Mouse (Mus musculus) cerebellum, adult 18-20 months (tissue): ENCODE results near the gene Ammecr1.

Source experiments
- DNase-seq, 2 experiments: peaks; one replicate each; pipeline ENCODE4 v3.0.0; 2021

Gene Ammecr1

DNA sequence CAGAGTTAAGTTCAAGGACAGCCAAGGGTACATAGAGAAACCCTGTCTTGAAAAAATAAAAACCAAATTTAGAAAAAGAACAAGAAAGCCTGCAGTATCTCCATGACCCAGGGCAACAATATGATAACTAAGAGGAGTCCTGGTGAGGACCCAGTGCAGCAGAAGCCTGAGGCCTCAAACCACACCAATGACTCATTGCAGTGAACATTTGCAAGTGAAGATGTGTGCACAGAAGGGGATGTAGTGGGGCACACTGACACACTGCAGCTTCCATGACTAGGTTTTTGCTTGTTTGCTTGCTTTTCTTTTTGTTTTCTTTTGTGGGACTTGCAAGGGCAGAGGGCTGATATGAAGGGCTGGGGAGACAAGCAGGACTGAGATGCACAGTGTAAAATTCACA, 52.3 kb downstream of the Ammecr1 start:
- no peak for DNase-seq

DNA sequence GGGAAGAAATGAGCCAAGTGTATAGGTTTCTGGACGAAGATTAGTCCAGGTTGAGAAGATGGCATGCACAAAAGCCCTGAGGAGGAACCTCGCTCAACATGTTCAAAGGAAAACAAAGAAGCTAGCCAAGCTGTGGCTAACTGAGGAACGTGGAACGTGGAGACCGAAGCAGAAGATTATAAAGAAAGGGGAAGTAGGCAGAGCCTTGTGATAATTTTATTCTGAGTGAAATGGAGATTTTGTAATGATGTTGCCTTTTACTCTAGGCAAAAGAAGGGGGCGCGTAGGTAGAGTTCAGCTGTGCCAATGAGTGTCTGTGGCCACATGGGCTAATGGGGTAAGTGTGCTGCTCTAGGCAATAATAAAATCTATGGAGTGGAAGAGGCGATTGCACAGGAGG, 62.7 kb downstream of the Ammecr1 start:
- no peak for DNase-seq

DNA sequence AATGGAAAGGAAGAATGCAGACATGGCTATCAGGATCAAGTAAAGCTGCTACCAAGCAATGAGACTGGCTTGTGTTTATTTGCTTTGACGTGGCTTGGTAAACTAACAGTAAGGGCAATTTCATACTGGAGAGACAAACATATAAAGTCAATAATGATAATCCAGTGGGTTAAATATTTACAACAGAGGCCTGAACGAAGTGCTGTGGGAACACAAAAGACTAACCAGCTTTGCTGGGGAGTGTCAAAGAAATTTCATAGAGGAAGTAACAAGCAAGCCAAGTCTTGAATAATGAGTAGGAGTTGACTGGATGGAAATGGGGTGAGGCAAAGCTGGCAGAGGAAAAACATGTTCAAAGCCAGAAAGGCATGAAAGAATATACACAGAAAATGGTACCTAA, 63.9 kb downstream of the Ammecr1 start:
- DNase-seq: no peak

DNA sequence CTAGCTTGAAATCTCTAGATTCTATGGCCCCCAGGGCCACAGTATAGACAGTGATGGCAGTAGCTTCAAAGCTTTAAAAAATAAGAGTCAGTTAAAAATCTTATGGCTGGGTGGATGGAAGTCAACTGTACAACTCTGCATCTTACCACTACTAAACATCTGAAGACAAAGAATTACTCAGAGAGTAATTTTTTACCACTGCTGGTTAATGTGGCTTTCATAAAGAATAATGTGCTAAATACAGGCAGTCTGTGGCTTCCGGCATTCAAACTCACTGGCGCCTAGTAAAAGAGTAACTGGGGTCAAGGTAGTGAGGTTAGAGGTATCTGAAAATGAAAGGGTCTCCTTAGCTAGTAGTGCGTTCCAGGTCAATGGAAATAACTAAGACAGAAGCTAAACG, 64.6 kb downstream of the Ammecr1 start:
- no peak for DNase-seq

DNA sequence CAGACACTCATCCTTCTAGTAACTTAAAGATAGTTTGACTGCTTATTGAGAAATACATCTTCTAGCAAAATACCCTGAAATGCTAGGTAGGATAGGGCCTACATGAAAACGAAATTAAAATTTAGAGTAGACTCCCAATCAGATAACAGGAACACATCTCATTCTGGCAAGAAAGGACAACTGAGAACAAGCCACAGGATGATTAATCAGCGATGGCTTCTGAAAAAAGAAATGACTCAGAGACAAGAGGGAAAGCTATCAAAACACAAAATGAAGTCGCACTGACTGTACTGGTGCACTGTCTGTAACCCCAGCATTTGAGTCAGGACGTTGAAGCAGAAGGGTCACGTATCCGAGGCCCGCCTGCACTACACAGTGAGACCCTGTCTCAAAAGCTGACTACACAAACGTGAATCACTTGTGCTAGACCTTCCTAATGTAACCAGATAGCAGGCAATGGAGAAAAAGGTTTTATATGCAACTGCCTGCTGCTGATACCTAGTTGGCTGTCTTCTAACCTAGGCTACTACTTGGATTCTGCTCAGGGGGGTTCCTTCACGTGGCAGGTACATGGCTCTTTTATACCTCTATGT, 68.1 kb downstream of the Ammecr1 start:
- DNase-seq: no peak

DNA sequence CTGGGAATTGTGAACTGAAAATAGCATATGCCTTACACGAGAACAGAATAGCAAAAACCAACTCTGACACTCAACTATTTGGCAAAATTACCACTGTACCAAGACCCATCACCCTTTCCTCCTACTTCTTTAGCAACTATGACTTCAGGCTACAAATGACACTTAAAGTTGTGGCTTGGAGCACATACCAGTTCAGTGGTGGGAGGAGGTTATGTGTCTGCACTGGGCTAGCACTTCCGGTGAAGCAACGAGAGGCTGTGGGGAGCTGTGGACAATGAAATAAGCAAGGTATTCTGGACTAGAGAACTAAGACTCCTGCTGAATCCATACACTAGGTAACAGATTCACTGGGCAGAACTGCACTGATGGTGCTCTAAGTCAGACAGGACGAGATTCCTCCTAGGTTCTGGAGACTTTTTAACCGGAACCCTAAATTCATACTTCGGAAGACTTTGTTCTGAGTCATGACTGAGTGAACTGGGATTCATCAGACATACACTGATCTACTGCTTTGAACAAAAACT, 69.0 kb downstream of the Ammecr1 start:
- no peak for DNase-seq

DNA sequence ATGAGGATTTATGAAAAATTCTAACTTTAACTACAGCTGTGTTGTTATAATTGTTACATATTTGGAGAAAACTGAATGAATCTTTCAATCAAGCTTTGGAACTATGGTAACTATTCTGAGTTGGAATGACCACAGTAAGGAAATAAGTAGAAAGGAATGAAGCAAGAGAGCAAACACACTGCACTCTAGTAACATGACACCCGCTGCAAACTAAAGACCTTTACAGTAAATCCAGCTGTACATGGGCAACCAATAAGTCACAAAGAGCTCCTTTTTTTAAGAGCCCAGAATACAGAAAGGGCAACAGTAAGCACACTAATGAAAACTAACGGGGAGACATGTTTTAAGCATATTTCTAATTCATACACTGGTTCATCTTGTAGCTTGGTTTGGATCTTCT, 71.2 kb downstream of the Ammecr1 start:
- DNase-seq: no peak

DNA sequence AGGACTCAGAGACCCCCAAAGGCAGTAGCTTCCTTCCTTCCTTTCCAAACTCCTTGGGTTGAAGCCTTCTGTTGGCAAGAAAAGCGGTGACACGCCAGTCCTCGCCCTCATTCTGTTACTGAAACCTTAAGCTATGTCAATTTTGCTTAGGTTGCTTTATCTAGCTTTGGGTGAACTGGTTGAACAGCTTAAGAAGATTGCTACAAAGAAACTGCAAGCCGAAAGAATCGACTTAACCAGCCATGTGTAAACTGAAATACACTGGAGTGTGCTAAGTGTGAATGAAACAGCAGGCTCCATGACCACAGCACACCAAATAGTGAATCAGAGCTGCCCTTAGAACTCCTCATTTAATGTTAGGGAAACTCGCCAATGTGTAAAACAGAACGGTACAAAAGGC, 80.6 kb downstream of the Ammecr1 start:
- DNase-seq: no peak

DNA sequence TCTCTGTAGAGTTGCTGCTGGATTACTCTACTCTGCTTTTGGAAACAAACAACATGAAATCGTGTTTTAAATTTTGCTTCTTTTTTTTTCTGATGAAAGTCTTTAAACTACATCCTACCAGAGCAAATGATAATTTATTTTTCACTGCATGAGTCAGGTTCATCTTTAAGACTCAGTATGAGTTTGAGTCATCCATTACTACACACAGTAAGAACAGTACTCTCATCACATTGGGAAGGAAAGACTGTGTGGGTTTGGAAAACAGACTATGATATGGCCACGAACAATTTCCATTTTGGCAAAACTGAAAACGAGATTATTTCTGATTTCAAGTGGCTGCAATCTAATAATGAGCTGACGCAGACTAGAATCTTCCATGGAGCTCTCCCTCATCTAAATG, 82.9 kb downstream of the Ammecr1 start:
- no peak for DNase-seq

DNA sequence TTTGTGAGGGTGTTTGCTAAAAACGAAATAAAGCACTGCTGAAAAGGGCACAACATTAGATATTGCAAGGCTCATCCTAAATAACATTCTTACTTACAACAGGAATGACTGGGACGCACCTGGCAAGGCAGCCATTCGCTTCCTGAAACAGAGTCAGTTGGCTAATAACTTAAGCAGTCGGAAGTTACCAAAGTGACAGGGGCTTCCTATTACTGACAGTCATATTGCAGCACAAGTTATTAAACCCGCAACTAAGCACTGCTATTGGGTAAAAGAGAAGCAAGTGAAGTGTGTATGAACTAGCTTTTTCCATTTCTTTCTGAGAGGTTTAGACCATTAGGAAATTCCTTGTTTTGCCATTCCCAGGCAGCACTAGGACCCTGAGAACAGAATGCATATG, 84.3 kb downstream of the Ammecr1 start:
- no peak for DNase-seq

DNA sequence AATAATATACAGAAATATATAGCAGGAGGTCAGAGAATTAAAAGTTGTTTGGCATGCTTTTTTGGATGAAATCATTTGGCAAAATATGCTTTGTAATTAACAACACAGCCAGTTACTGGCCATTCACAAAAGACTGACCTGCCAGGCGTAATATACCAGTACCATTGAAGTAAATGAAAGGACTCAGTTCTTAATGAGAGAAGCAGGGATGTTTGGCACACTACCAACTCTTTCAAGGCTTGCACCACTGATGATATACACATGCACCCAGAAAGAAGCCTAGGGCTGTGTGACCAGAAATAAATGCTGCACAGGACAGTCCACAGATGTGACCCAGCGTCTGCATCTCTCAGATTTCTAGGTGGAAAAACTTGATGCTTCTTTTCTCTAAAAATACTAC, 96.7 kb downstream of the Ammecr1 start:
- DNase-seq: no peak

DNA sequence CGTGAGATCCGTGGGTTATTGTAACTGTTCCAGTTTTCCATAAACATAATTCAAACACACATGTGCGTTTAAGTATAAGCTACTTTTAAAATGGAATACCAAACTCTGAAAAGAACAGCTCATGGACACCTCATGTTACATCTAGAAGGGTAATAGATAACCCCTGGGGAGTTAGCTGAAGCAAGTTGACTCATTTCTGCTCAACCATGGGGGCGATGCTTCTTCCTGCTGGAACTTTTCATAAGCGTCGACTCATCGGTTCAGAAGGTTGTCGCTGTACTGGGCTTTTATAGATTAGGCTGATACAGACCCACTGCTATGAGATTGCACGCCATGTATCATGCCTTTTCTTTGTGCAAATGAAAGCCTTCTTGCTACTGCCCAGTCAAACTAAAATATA, 118.5 kb downstream of the Ammecr1 start:
- DNase-seq: no peak

DNA sequence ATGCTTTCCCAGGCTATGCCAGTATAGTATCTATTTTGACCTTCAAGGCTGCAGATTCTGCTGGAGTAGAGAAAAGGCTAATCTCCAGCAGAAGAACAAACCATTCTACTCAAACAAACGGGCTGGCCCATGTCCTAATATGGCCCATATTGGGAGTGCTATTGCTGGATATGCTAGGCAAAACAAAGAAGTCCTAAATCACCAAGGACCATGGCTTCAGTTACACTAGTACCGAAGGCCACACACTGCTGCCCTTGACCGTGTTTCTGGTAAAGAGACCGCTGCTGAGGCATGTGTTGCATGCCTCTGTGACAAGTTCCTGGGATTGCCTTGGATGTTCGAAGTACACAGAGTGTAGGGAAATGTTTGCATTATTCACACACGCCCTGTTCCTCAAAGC, 120.3 kb downstream of the Ammecr1 start:
- no peak for DNase-seq

DNA sequence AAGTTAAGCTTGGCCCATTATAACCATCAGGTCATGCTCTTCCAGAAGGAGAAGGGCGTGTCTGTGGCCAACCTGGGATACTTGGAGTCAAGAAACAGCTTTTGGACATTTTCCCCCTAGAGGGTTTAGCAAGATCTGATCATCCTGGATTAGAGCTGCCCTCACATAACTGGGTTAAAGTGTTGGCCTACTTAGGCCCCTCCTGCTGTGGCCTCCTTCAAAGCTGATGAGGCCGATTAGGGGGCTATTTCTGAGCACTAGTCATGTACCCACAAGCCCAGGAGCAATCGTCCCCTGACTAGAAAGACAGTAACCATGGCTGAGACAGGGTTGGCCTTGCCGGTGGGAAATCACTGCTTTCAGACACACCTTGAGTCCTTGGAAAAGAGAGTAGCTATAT, 124.6 kb downstream of the Ammecr1 start:
- no peak for DNase-seq

DNA sequence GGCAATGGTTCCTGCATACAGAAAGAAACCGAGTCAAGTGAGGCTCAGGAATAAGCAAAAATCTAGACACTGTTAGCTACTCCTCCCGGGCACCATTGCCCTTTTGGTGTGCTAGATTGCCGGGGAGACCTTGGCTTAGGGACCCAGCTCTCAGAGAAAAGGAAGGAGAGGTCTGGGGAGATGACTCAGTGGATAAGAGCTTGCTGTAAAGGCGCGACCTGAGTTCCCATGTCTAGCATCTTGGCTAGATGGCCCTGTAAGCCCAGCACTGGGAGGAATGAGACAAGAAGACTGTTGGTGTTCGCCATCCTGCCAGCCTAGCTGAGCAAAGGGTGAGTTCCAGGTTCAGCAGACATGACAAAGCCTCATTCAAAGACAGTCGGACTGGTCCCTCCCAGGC, 127.1 kb downstream of the Ammecr1 start:
- no peak for DNase-seq

DNA sequence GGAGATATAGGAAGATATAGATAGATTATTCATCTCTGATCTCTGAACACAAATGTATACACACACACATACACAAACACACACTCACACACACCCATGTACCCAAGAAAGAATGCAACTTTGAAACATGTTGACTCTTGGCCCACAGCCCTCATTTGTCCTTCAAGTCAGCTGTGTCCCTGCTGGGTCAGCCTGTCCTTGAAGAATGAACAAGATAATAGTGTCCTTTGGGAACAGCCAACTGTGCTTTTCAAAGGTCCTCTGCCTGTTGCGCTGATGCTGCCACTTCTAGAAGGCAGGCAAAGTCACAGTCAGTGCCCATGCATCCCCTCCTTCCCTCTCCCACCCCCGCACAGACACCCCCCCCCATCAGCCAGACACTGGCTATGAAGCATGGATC, 127.7 kb downstream of the Ammecr1 start:
- DNase-seq: no peak

DNA sequence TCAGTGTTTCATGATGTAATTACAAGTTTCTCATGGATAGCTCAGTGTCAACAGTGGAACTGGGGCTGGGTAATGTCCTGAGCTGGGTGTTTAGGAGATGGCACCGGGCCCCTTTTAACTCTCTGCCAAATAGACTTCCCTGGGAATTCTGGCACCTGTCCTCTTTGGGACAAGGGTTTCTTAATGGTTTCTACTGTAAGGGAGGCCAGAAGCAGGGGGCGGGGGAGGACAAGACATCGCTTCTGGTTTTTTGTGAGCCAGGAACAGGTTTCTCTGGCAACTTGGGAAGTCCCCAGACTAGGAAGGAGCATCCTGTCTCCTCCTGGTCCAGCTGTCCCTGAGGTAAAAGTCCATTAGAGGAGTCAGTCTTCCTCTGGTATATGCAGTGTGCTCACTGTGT, 129.2 kb downstream of the Ammecr1 start:
- peak; percentile 30 to 39 for DNase-seq

DNA sequence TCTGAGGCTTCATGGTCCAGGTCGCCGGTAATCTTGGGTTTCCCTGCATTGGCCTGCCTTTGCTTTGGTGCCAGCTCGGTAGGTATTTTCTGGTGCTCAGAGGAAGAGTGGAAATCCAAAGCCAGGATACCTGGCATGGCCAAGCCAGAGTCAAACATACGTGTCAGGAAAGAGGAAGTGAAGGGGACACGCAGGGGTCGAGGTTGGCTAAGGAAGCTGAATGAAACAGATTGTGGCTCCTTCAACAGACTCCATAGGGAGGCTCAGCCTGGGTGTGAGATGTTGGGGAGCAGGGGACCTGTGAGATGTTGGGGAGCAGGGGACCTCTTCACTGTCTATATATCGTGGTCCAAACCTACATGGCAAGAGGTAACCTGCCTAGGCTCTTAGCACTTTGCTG, 130.1 kb downstream of the Ammecr1 start:
- no peak for DNase-seq

DNA sequence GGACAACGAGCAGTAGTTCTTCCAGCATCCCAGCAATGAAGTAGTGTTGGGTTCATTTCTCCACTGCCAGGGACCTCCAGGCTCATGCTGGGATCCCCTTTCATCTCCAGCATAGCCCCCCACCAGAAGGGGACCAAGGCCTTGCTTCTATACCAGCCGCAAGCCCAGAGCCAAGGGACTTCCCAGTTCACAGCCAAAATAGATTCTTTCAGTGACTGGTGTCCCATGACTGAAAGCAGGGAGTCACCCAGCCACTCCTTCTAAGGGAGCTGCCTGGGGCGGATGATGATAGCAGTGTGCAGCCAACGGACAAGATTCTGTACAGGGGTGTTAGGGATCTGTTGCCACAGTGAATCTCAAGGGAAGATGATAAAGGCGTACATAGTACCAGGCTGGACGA, 131.7 kb downstream of the Ammecr1 start:
- DNase-seq: no peak

DNA sequence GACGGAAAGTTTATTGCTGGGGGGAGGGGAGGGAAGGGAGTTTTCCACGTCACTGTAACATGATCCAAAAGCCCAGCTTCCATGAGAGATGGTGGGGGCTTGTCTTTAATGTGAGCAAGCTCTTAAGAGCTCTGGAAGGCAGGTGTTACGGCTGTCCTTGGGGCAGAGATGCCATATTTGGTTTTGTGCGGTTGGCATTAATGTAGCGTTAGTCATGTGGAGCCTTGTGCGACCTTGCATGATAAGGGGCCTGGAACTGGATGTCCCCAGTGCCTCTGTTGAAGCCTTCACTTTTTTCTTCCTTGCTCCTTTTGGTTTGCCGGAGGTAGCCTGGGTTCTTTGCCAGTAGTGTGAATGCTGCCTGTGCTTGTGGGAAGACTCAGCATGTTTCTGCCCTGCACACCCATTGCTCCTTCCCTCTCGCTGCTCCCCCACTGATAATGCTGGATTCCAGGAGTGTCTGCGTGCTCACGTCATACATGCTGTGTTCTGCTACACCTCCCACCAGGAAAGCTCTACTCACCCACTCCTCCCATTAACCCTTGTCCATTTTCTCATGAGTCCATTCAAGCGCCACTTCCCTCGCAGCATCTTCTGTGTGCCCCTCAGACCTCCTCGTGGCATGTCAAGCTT, 133.2 kb downstream of the Ammecr1 start:
- no peak for DNase-seq

DNA sequence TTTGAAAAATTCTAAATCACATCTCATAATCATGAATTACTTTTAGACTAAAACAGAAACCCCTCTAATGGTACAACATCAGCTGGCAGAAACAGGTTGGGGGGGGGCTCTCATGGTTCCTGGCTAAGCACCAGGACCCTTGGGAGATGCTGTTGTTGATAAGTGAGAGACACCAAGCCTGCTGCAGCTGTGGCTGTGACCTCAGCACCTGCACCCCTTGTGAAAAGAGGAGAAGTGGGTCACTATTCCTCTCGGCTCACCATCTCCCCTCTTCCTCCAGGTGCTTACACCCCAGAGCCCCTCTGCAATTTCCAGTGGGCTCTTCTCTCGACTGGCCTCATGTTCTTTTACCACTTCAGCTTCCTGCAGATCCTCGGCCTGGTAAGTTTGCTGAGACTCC, 134.3 kb downstream of the Ammecr1 start:
- no peak for DNase-seq

DNA sequence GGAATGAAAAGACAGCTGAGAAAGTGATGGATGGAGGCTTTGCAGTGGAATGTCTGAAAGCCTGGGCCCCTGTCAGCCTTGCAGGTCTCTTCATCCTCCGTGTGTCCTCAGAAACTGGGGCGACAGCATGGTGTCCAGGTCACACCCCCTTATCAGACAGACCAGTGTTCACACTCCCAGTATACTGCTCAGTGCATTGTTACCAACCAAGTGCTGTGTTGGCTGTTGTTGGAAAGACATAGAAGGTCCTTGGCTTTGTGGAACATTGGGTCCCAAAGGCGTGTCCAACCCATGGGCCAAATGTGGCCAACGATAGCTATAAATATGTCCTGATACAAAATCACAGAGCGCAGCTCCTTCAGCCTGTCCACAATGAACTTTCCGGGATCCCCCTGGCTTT, 136.0 kb downstream of the Ammecr1 start:
- DNase-seq: no peak

DNA sequence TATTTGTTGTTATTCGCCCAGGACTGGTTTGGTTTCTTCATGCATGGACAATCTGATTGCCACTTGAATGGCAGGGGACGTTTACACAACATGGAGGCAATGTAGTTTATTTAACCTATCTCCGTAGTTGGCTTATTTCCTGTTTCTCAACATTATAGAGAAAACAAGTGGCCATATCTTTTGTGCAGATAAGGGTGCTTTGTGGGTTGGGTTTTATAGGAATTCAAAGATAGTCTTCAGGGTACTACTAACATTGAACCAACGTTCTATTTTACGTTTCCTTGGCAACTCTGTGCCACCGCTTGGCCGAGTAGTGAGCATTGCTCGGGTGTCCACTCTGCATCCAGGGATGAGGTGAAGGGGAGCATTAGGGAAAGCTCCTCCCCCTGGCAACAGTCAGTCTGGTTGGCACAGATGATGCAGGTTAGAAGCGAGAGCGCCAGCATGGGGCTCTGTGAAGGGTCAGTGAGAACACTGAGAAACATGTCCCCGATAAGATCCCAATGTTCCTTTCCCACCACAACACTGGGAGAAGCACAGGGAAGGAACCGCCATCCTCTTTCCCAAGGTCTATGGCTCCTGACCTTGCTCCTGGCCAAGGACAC, 136.6 kb downstream of the Ammecr1 start:
- no peak for DNase-seq

DNA sequence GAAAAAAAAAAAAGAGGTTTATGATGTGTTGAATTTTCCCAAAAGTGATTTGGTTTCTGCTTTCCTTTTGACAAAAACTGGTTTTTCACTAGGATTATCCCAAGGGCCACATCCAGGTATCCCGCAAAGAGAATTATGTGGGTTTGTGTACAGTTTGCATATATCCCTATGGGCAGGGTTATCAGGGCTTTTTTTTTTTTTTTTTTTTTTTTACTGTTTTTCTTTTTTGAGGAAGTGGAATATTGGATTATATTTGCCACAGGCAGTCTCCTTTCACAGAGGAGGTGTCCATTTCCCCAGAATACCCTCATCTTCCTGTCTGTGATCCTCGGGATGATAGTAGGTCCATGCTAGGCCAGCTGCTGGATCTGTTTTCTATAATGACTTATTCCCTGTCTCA, 137.3 kb downstream of the Ammecr1 start:
- no peak for DNase-seq
